Mouse (Mus musculus): Measurements from ENCODE around the gene Tnk2. TPM values are rescaled to one million over a fixed set of nuclear protein-coding genes. Genes with fewer than 3 reads are reported as not detected.

The Tnk2 gene
- polyA plus RNA-seq, 1 experiment = 105 TPM

GRCm38 (mm10) chr16:32723163-32723562 lies 79.5 kb downstream of the Tnk2 start:
- Histone ChIP-seq H3K27ac (ENCODE audit: control insufficient read depth, insufficient read depth, low read depth, low read length, poor library complexity) (no peak overlapping the region), H3K4me3 (replicated peaks; ENCODE audit: control insufficient read depth, low read depth, low read length) (no peak overlapping the region), H3K4me1 (ENCODE audit: control insufficient read depth, insufficient read depth, low read length) (no peaks in the 10 kb centered on the region)
- no peak for TF ChIP-seq CTCF (IDR thresholded peaks at IDR 0.05; ENCODE audit: control insufficient read depth, insufficient read depth, low read length)
- TF ChIP-seq POLR2A (IDR thresholded peaks at IDR 0.05; ENCODE audit: borderline replicate concordance, control insufficient read depth, low read depth, low read length) = no peak
- 70% methylated on average over 7 of the region's 7 CpGs for WGBS

DNA sequence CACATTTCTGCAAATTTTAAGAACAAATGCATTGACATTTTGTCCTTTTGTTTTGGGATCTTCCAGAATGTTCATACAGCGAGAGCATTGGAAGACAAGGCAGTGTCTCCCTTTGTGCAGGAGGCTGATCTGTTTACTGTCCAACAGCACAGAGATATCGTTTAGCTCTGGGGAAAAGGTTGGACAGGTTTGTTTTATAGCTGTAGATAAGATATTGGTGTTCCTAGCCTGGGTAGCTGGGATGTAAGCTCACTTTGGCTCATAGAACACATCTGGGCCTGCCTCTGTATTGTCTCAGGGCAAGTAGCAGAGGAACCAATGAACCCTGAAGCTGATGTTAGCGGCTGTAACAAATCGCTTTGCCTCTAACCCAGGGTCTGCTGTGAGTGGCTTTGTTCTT lies 80.1 kb downstream of the Tnk2 start:
- no peak for TF ChIP-seq POLR2A (IDR thresholded peaks at IDR 0.05; ENCODE audit: borderline replicate concordance, control insufficient read depth, low read depth, low read length)
- no peak for TF ChIP-seq CTCF (IDR thresholded peaks at IDR 0.05; ENCODE audit: control insufficient read depth, insufficient read depth, low read length)
- 77% methylated on average over 4 of the region's 4 CpGs for WGBS
- Histone ChIP-seq H3K4me3 (replicated peaks; ENCODE audit: control insufficient read depth, low read depth, low read length) (no peak overlapping the region), H3K27ac (ENCODE audit: control insufficient read depth, insufficient read depth, low read depth, low read length, poor library complexity) (no peak overlapping the region), H3K4me1 (ENCODE audit: control insufficient read depth, insufficient read depth, low read length) (no peaks in the 10 kb centered on the region)

DNA sequence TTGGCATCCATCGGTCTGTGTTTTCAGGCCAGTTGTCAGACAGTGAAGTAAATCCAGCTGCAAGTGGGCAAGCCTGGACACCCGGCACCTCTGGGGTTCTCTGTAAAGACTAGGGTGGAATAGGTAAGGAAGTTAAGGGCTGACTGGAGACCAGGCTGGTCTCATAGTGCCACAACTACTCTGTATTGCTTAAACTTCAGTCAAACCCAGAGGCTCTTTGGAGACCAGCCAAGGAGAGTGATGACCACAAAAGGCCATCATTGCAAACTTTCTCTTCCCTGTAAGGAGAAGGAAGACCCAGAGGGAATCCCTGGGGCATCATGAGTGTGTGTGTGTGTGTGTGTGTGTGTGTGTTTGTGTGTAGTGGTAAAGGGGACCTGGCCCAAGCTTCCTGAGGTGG lies 80.6 kb downstream of the Tnk2 start:
- TF ChIP-seq POLR2A (IDR thresholded peaks at IDR 0.05; ENCODE audit: borderline replicate concordance, control insufficient read depth, low read depth, low read length) = no peak
- no peak for TF ChIP-seq CTCF (IDR thresholded peaks at IDR 0.05; ENCODE audit: control insufficient read depth, insufficient read depth, low read length)

DNA sequence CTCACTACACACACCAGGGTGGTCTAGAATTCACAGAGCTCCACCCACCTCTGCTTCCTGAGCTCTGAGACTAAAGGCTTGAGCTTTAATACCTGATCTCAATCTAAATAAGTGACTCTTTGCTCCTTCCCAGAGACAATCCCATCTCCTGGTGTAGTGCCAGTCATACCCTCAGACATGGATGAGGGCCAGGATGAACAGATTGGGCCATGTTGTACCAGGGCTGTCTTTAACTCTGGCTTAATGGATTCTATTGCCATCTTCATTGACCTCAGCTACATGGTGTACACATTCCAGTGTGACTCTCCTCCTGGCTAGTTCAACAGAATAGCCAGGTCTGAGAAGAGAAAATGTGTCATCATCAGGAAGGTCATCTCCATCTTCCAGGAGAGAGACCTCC lies 82.8 kb downstream of the Tnk2 start:
- H3K27ac ChIP-seq (ENCODE audit: control insufficient read depth, insufficient read depth, low read depth, low read length, poor library complexity) = no peak overlapping the region
- no peak for TF ChIP-seq CTCF (IDR thresholded peaks at IDR 0.05; ENCODE audit: control insufficient read depth, insufficient read depth, low read length)
- TF ChIP-seq POLR2A (IDR thresholded peaks at IDR 0.05; ENCODE audit: borderline replicate concordance, control insufficient read depth, low read depth, low read length) = no peak
- H3K4me3 ChIP-seq (replicated peaks; ENCODE audit: control insufficient read depth, low read depth, low read length) = no peak overlapping the region
- no peaks in the 10 kb centered on the region for H3K4me1 ChIP-seq (ENCODE audit: control insufficient read depth, insufficient read depth, low read length)

More for the DNA sequence above, 80.6 kb downstream of the Tnk2 start:
- 69% methylated on average over 2 of the region's 2 CpGs for WGBS
- H3K27ac ChIP-seq (ENCODE audit: control insufficient read depth, insufficient read depth, low read depth, low read length, poor library complexity) = no peak overlapping the region
- H3K4me3 ChIP-seq (replicated peaks; ENCODE audit: control insufficient read depth, low read depth, low read length) = no peak overlapping the region
- H3K4me1 ChIP-seq (ENCODE audit: control insufficient read depth, insufficient read depth, low read length) = no peaks in the 10 kb centered on the region

GRCm38 (mm10) chr16:32728240-32728639 lies 84.6 kb downstream of the Tnk2 start:
- no peak overlapping the region for H3K4me3 ChIP-seq (replicated peaks; ENCODE audit: control insufficient read depth, low read depth, low read length)
- H3K27ac ChIP-seq (ENCODE audit: control insufficient read depth, insufficient read depth, low read depth, low read length, poor library complexity) = no peak overlapping the region
- H3K4me1 ChIP-seq (ENCODE audit: control insufficient read depth, insufficient read depth, low read length) = no peaks in the 10 kb centered on the region; the same call in 1 of the 2 replicates
- TF ChIP-seq POLR2A (IDR thresholded peaks at IDR 0.05; ENCODE audit: borderline replicate concordance, control insufficient read depth, low read depth, low read length) (no peak), CTCF (IDR thresholded peaks at IDR 0.05; ENCODE audit: control insufficient read depth, insufficient read depth, low read length) (no peak)

- Histone ChIP-seq H3K27ac (ENCODE audit: control insufficient read depth, insufficient read depth, low read depth, low read length, poor library complexity) (no peak overlapping the region), H3K4me1 (ENCODE audit: control insufficient read depth, insufficient read depth, low read length) (no peaks in the 10 kb centered on the region; the same call in 1 of the 2 replicates), H3K4me3 (replicated peaks; ENCODE audit: control insufficient read depth, low read depth, low read length) (no peak overlapping the region)
- no peak for TF ChIP-seq CTCF (IDR thresholded peaks at IDR 0.05; ENCODE audit: control insufficient read depth, insufficient read depth, low read length)
- no peak for TF ChIP-seq POLR2A (IDR thresholded peaks at IDR 0.05; ENCODE audit: borderline replicate concordance, control insufficient read depth, low read depth, low read length)
- WGBS = 90% methylated on average over 1 of the region's 1 CpGs
These were observed 85.1 kb downstream of the Tnk2 start for GRCm38 (mm10) chr16:32728730-32729129.

Other genes with a start within 250 kb of the Tnk2 start
- 3.2 TPM in 1 of 2 replicates, not detected in the other for gene Tm4sf19, start 243.4 kb upstream of the Tnk2 start, polyA plus RNA-seq (2011; ENCODE audit: insufficient read depth, insufficient read length, low replicate concordance, missing spikeins)
- 5.4 and 13.9 TPM in 2 replicates for gene Tctex1d2, start 224.2 kb upstream of the Tnk2 start, polyA plus RNA-seq (2011; ENCODE audit: insufficient read depth, insufficient read length, low replicate concordance, missing spikeins)
- gene Pcyt1a, start 213.0 kb upstream of the Tnk2 start, polyA plus RNA-seq (2011; ENCODE audit: insufficient read depth, insufficient read length, low replicate concordance, missing spikeins) = 40.6 and 49.6 TPM in 2 replicates
- not detected in 2 replicates for gene Slc51a, start 156.0 kb upstream of the Tnk2 start, polyA plus RNA-seq (2011; ENCODE audit: insufficient read depth, insufficient read length, low replicate concordance, missing spikeins)
- not detected in 2 replicates for gene Zdhhc19, start 147.6 kb upstream of the Tnk2 start, polyA plus RNA-seq (2011; ENCODE audit: insufficient read depth, insufficient read length, low replicate concordance, missing spikeins)
- 210 and 334 TPM in 2 replicates for gene Tfrc, start 35.0 kb upstream of the Tnk2 start, polyA plus RNA-seq (2011; ENCODE audit: insufficient read depth, insufficient read length, low replicate concordance, missing spikeins)
- not detected in 2 replicates for gene Muc4, start 92.0 kb downstream of the Tnk2 start, polyA plus RNA-seq (2011; ENCODE audit: insufficient read depth, insufficient read length, low replicate concordance, missing spikeins)
- gene Muc20, start 153.6 kb downstream of the Tnk2 start, polyA plus RNA-seq (2011; ENCODE audit: insufficient read depth, insufficient read length, low replicate concordance, missing spikeins) = not detected in 2 replicates
- not detected in 2 replicates for gene Smbd1, start 166.6 kb downstream of the Tnk2 start, polyA plus RNA-seq (2011; ENCODE audit: insufficient read depth, insufficient read length, low replicate concordance, missing spikeins)
- 7.2 and 12.0 TPM in 2 replicates for gene Fyttd1, start 233.6 kb downstream of the Tnk2 start, polyA plus RNA-seq (2011; ENCODE audit: insufficient read depth, insufficient read length, low replicate concordance, missing spikeins)
- 12.8 and 25.8 TPM in 2 replicates for gene Rubcn, start 233.9 kb downstream of the Tnk2 start, polyA plus RNA-seq (2011; ENCODE audit: insufficient read depth, insufficient read length, low replicate concordance, missing spikeins)

All from bone marrow, adult 2 months (tissue).